Mouse (Mus musculus) lung, embryonic 15.5 days (tissue): ENCODE measurements at regions not wholly inside any gene's neighbourhood (a gene's known extent, or its start where the extent isn't known, plus 50 kb on each side); places are given as distances from the start of the nearest gene placed in this dataset.

Experiments
- ATAC-seq: fragments of 200-750 bp; cut with Nextera tagmentation; 2 replicates; pipeline ENCODE4 v1.8.0; 2017; ENCODE audit warnings: moderate number of reproducible peaks, borderline replicate concordance; ENCODE audit not compliant: low FRiP score, low TSS enrichment; ENCODE audit errors: extremely low read depth
- H3K27ac ChIP-seq: fragments of 300-500 bp; sonication (generic); 2 replicates; pipeline ENCODE4 v1.5.1; 2015; ENCODE audit warnings: moderate library complexity, mild to moderate bottlenecking, inconsistent platforms
- H3K27me3 ChIP-seq: fragments of 300-500 bp; sonication (generic); 2 replicates; pipeline ENCODE4 v1.6.1; 2015; ENCODE audit warnings: inconsistent platforms
- H3K36me3 ChIP-seq: fragments of 300-500 bp; sonication (generic); 2 replicates; pipeline ENCODE4 v1.6.1; 2015; ENCODE audit warnings: inconsistent platforms
- H3K4me1 ChIP-seq: fragments of 300-500 bp; sonication (generic); 2 replicates; pipeline ENCODE4 v1.6.1; 2015; ENCODE audit warnings: inconsistent platforms
- H3K4me2 ChIP-seq: fragments of 300-500 bp; sonication (generic); 2 replicates; pipeline ENCODE4 v1.6.1; 2015; ENCODE audit warnings: inconsistent platforms, mild to moderate bottlenecking, moderate library complexity
- H3K4me3 ChIP-seq: fragments of 300-500 bp; sonication (generic); 2 replicates; pipeline ENCODE4 v1.5.1; 2015; ENCODE audit warnings: mild to moderate bottlenecking, inconsistent platforms
- H3K9ac ChIP-seq: fragments of 300-500 bp; sonication (generic); 2 replicates; pipeline ENCODE4 v1.6.1; 2015; ENCODE audit warnings: inconsistent platforms
- H3K9me3 ChIP-seq: fragments of 300-500 bp; sonication (generic); 2 replicates; pipeline ENCODE4 v1.6.1; 2016; ENCODE audit warnings: inconsistent platforms
- WGBS: fragments of 180-500 bp; shearing (Covaris S2); methylation state at CpG from one replicate; pipeline ENCODE4 v1.1.7; 2015; 5-methylcytosine and 5-hydroxymethylcytosine counted together

- 77% methylated on average over 10 of the region's 10 CpGs for WGBS
- no peak overlapping the region for H3K4me3 ChIP-seq
- H3K27ac ChIP-seq = no peak overlapping the region
- H3K4me2 ChIP-seq = no peak overlapping the region
- no peaks in the 10 kb centered on the region for H3K36me3 ChIP-seq
- no peaks in the 10 kb centered on the region for H3K9me3 ChIP-seq
- no peak overlapping the region for H3K9ac ChIP-seq
- H3K27me3 ChIP-seq = no peaks in the 10 kb centered on the region
- ATAC-seq = no peak
- no peaks in the 10 kb centered on the region for H3K4me1 ChIP-seq
Measured at GRCm38 (mm10) chr10:43634371-43635080, 56.4 kb downstream of the Cd24a start.

GRCm38 (mm10) chr10:43641169-43641945 is 63.3 kb downstream of the Cd24a start:
- Histone ChIP-seq H3K4me1 (no peaks in the 10 kb centered on the region), H3K4me2 (no peak overlapping the region), H3K9me3 (no peaks in the 10 kb centered on the region), H3K27ac (no peak overlapping the region), H3K36me3 (no peaks in the 10 kb centered on the region), H3K4me3 (no peak overlapping the region), H3K27me3 (no peaks in the 10 kb centered on the region), H3K9ac (no peak overlapping the region)
- 64% methylated on average over 14 of the region's 14 CpGs for WGBS
- ATAC-seq = no peak

- no peak for ATAC-seq
- no peaks in the 10 kb centered on the region for H3K4me1 ChIP-seq
- H3K4me3 ChIP-seq = no peak overlapping the region
- no peaks in the 10 kb centered on the region for H3K9me3 ChIP-seq
- WGBS = 67% methylated on average over 4 of the region's 4 CpGs
- H3K27ac ChIP-seq = no peak overlapping the region
- no peaks in the 10 kb centered on the region for H3K27me3 ChIP-seq
- H3K36me3 ChIP-seq = no peaks in the 10 kb centered on the region
- no peak overlapping the region for H3K9ac ChIP-seq
- no peak overlapping the region for H3K4me2 ChIP-seq
Measured at GRCm38 (mm10) chr10:43646326-43646725, 68.2 kb downstream of the Cd24a start.

GRCm38 (mm10) chr10:43646965-43647364 is 68.9 kb downstream of the Cd24a start:
- Histone ChIP-seq H3K4me3 (no peak overlapping the region), H3K27ac (no peak overlapping the region), H3K9ac (no peak overlapping the region), H3K4me2 (no peak overlapping the region), H3K4me1 (no peaks in the 10 kb centered on the region), H3K36me3 (no peaks in the 10 kb centered on the region), H3K27me3 (no peaks in the 10 kb centered on the region), H3K9me3 (no peaks in the 10 kb centered on the region)
- WGBS = 83% methylated on average over 6 of the region's 6 CpGs
- no peak for ATAC-seq

GRCm38 (mm10) chr10:43648186-43648585 is 70.1 kb downstream of the Cd24a start:
- no peak overlapping the region for H3K4me3 ChIP-seq
- H3K4me1 ChIP-seq = no peaks in the 10 kb centered on the region
- WGBS = 67% methylated on average over 5 of the region's 5 CpGs
- no peak overlapping the region for H3K9ac ChIP-seq
- no peaks in the 10 kb centered on the region for H3K27me3 ChIP-seq
- no peaks in the 10 kb centered on the region for H3K36me3 ChIP-seq
- ATAC-seq = no peak
- H3K9me3 ChIP-seq = no peaks in the 10 kb centered on the region
- H3K27ac ChIP-seq = no peak overlapping the region
- no peak overlapping the region for H3K4me2 ChIP-seq

GRCm38 (mm10) chr10:43648815-43649447 is 70.8 kb downstream of the Cd24a start:
- Histone ChIP-seq H3K4me1 (no peaks in the 10 kb centered on the region), H3K27ac (no peak overlapping the region), H3K4me2 (no peak overlapping the region), H3K27me3 (no peaks in the 10 kb centered on the region), H3K36me3 (no peaks in the 10 kb centered on the region), H3K9me3 (no peaks in the 10 kb centered on the region), H3K9ac (no peak overlapping the region), H3K4me3 (no peak overlapping the region)
- WGBS = 59% methylated on average over 6 of the region's 6 CpGs
- no peak for ATAC-seq

- WGBS = 71% methylated on average over 1 of the region's 1 CpGs
- Histone ChIP-seq H3K4me2 (no peak overlapping the region), H3K27me3 (no peaks in the 10 kb centered on the region), H3K36me3 (no peaks in the 10 kb centered on the region), H3K9ac (no peak overlapping the region), H3K4me3 (no peak overlapping the region), H3K9me3 (no peaks in the 10 kb centered on the region), H3K4me1 (peaks cover 5% of the 10 kb centered on the region; the same call in 1 of the 2 replicates), H3K27ac (no peak overlapping the region)
- no peak for ATAC-seq
Measured at GRCm38 (mm10) chr10:43650449-43650848, 72.4 kb downstream of the Cd24a start.

- Histone ChIP-seq H3K36me3 (no peaks in the 10 kb centered on the region), H3K4me2 (no peak overlapping the region), H3K4me3 (no peak overlapping the region), H3K4me1 (peaks cover 6% of the 10 kb centered on the region; the same call in 1 of the 2 replicates), H3K9ac (no peak overlapping the region), H3K9me3 (no peaks in the 10 kb centered on the region), H3K27ac (no peak overlapping the region), H3K27me3 (no peaks in the 10 kb centered on the region)
- 58% methylated on average over 5 of the region's 5 CpGs for WGBS
- peak; percentile 29; the same call in 1 of the 2 replicates for ATAC-seq
Measured at GRCm38 (mm10) chr10:43651505-43651904, 73.4 kb downstream of the Cd24a start.

GRCm38 (mm10) chr10:43651915-43652314 is 73.8 kb downstream of the Cd24a start:
- Histone ChIP-seq H3K36me3 (no peaks in the 10 kb centered on the region), H3K27me3 (no peaks in the 10 kb centered on the region), H3K4me1 (peaks cover 6% of the 10 kb centered on the region; the same call in 1 of the 2 replicates), H3K9me3 (no peaks in the 10 kb centered on the region), H3K9ac (no peak overlapping the region), H3K4me2 (no peak overlapping the region), H3K27ac (no peak overlapping the region), H3K4me3 (no peak overlapping the region)
- ATAC-seq = no peak
- WGBS = 50% methylated on average over 13 of the region's 13 CpGs

- H3K27me3 ChIP-seq = no peaks in the 10 kb centered on the region
- no peaks in the 10 kb centered on the region for H3K9me3 ChIP-seq
- peaks cover 14% of the 10 kb centered on the region for H3K4me1 ChIP-seq
- WGBS = 37% methylated on average over 8 of the region's 8 CpGs
- no peak overlapping the region for H3K9ac ChIP-seq
- ATAC-seq = no peak
- H3K4me2 ChIP-seq = no peak overlapping the region
- no peaks in the 10 kb centered on the region for H3K36me3 ChIP-seq
- no peak overlapping the region for H3K4me3 ChIP-seq
- H3K27ac ChIP-seq = peak overlapping the region; percentile 32; the same call in 1 of the 2 replicates
Measured at GRCm38 (mm10) chr10:43655082-43655671, 77.1 kb downstream of the Cd24a start.

GRCm38 (mm10) chr10:43655680-43656079 is 77.6 kb downstream of the Cd24a start:
- Histone ChIP-seq H3K9ac (no peak overlapping the region), H3K9me3 (no peaks in the 10 kb centered on the region), H3K4me3 (no peak overlapping the region), H3K27ac (no peak overlapping the region), H3K27me3 (no peaks in the 10 kb centered on the region), H3K4me2 (no peak overlapping the region), H3K36me3 (no peaks in the 10 kb centered on the region), H3K4me1 (peaks cover 14% of the 10 kb centered on the region)
- WGBS = 49% methylated on average over 2 of the region's 2 CpGs
- ATAC-seq = peak; percentile 82; the same call in 1 of the 2 replicates
